Mouse (Mus musculus) CH12.LX (cell line): ENCODE results near the gene Plce1.

Experiments used
- CHD2 ChIP-seq: IDR thresholded peaks from 2 replicates; pipeline ENCODE4 v1.6.1; 2011; ENCODE audit warnings: low read length, improper control_type of control experiment
- CTCF ChIP-seq, 2 experiments: IDR thresholded peaks in 1 of 2; conservative IDR thresholded peaks in 1 of 2; 2 replicates each; pipeline ENCODE4 v1.5.1; 2011 to 2012; ENCODE audit warnings: low read depth in 2 of 2, low read length in 2 of 2, improper control_type of control experiment in 1 of 2, inconsistent platforms in 1 of 2, mild to moderate bottlenecking in 1 of 2, moderate library complexity in 1 of 2
- E2F4 ChIP-seq: IDR thresholded peaks from 2 replicates; pipeline ENCODE4 v1.6.1; 2011; ENCODE audit warnings: low read depth, low read length, improper control_type of control experiment; ENCODE audit not compliant: insufficient replicate concordance
- JUN ChIP-seq: IDR thresholded peaks from 2 replicates; pipeline ENCODE4 v1.6.1; 2011; ENCODE audit warnings: low read depth, mild to moderate bottlenecking, low read length, improper control_type of control experiment, moderate library complexity; ENCODE audit not compliant: insufficient read depth
- KAT2A ChIP-seq: IDR thresholded peaks from 2 replicates; pipeline ENCODE4 v1.6.1; 2012; ENCODE audit warnings: low read length, improper control_type of control experiment, inconsistent platforms; ENCODE audit not compliant: insufficient replicate concordance
- MAX ChIP-seq: IDR thresholded peaks from 2 replicates; pipeline ENCODE4 v1.6.1; 2011; ENCODE audit warnings: low read length, improper control_type of control experiment
- MYC ChIP-seq: IDR thresholded peaks from 2 replicates; pipeline ENCODE4 v1.6.1; 2011; ENCODE audit warnings: low read depth, mild to moderate bottlenecking, improper control_type of control experiment, low read length
- PAX5 ChIP-seq: IDR thresholded peaks from 2 replicates; pipeline ENCODE4 v1.6.1; 2012; ENCODE audit warnings: low read length, inconsistent platforms, mixed read lengths
- SIN3A ChIP-seq: IDR thresholded peaks from 2 replicates; pipeline ENCODE4 v1.6.1; 2012; ENCODE audit warnings: low read length, improper control_type of control experiment, inconsistent platforms
- USF1 ChIP-seq: IDR thresholded peaks from 2 replicates; pipeline ENCODE4 v1.6.1; 2014; ENCODE audit warnings: low read depth, mild to moderate bottlenecking, inconsistent platforms, low read length, improper control_type of control experiment
- ZMIZ1 ChIP-seq: IDR thresholded peaks from 2 replicates; pipeline ENCODE4 v1.6.1; 2012; ENCODE audit warnings: low read depth, mild to moderate bottlenecking, inconsistent platforms, low read length, improper control_type of control experiment
- ZNF384 ChIP-seq: IDR thresholded peaks from 2 replicates; pipeline ENCODE4 v1.6.1; 2012; ENCODE audit warnings: low read depth, low read length, improper control_type of control experiment, inconsistent platforms

- TF ChIP-seq JUN (no peak), MAX (no peak), ZNF384 (no peak), CHD2 (no peak), KAT2A (no peak), CTCF (conservative IDR thresholded peaks at IDR 0.05 in 1 of 2, IDR thresholded peaks at IDR 0.05 in 1 of 2; ENCODE audit: low read depth in 2 of 2, low read length in 2 of 2) (no peak), USF1 (no peak), E2F4 (no peak), ZMIZ1 (no peak), SIN3A (no peak), PAX5 (no peak), MYC (no peak)
These were observed 302.6 kb downstream of the Plce1 start for GRCm38 (mm10) chr19:38783542-38783941.
